Mouse (Mus musculus): ENCODE data around the gene Usp39.

The Usp39 gene

DNA sequence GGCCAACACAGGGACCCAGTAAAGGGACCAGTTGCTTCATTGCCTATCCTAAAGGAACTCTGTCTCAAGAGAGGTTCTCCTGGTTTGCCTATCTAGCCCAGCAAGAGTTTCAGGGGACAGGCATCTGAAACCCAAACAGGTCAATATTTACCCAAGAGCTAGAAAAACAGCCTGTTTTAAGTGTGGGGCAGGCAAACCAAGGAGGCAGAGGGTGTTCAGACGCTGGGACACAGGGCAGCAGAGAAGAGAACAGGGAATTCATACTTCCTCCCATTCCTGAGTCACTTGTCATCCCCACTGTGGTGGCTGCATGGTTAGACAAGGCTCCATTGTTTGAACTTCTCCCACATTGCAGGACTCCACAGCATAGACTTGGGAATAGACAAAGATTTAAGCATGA lies 26.6 kb upstream of the Usp39 start:
- in situ Hi-C loops (cut with MseI, MboI) = no loop called here

DNA sequence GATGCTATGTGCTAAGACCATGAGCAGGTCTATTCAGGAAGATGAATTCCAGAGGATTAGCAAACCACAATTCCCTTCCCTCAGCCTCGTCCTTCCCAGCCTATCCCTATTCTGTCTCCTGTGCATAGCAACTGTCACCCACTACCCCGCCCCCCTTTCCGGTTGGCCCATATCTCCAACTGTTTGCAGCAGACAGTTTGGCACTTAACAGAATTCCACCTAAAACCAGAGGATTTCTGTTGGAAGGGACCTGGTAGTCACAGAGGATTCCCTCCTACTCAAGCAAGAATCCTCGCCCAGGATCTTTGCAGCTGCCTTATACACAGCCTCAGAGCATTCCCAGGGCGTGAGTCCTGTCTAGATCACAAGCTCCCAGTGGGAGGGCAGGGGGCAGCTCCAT lies 26.2 kb upstream of the Usp39 start:
- in situ Hi-C loops (cut with MseI, MboI) = no loop called here

DNA sequence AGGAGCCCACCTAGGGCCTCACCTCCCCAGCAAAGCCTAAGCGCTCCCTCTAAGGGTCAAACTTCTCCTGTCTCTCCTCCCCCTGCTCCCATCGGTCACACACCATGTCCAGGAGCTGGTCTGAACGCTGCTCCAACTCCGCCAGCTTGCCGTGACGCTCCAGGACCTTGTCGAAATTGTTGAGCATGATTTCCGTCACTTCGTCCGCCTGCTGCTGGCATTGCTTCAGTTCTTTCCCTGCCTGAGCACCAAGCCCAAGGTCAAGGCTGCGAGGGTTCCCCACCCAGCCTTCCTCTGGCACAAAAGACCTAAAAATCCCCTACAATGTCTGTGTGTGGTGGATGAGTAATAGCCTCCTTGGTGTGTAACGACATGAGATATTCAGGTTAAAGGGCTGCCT lies 25.1 kb upstream of the Usp39 start:
- in situ Hi-C loops (cut with MseI, MboI) = no loop called here

DNA sequence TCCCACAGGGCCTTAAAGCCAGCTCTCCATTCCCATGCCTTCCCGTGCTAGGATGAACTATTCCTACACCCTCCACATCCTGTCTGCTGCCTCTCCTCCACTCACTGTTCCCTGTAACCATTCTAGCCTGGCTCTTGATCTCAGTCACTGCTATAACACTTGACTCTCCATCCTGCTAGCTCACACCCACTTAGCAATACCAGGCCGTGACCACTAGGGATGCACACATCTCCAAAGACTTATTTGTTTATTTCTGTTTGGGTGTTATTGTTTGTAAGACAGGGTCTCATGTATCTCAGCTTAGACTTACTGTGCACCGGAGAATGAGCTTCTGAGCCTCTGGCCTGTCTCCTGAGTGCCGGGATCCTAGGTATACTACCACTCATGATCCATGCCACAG lies 24.6 kb upstream of the Usp39 start:
- in situ Hi-C loops (cut with MseI, MboI) = no loop called here

DNA sequence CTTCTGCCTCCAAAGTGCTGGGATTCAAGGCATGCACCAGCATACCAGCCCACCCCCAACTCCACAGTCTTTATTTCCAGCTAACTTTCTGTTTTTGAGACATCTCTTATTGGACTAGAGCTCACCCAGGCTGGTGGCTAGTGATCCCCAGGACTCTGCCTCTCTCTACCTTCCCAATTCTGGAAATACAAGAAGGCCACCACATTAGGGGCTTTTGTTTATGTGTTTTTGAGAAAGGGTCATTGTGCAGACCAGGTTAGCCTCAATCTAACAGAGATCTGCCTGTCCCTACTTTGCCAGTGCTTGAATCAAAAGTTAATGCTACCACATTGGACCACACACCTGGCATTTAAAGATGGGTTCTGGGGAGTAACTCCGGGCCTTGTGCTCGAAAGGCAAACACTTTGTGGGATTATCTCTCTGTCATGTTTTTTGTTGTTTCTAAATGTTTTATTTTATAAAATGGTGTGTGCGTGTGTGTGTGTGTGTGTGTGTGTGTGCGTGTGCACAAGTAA lies 22.5 kb upstream of the Usp39 start:
- in situ Hi-C loops (cut with MseI, MboI) = no loop called here

DNA sequence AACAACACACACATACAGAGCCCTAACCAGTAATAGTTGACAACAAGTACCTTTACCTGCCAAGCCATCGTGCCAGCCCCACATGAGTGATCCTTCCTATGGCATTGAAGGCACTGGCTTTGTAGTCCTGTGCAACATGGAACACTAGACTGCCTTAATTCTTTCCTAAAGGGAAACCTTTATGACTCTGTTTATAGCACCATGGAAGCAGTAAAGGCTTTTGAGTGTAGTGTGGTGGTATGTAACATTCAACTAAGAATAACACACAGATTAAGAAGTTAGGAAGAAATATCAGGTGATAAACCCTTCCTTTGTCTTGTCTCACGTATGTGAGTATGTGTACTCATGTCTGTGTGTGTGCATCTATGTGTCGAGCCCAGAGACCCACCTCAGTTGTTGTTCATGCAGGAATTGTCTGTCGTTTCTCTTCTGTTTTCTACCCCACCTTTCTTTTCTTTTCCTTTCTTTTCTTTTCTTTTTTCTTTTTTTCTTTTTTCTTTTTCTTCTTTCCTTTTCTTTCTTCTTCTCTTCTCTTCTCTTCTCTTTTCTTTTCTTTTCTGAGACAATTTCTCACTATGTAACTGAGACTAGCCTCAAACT lies 22.0 kb upstream of the Usp39 start, which contains the start of gene Rnf181:
Gene Rnf181, minus strand, starts transcription at position 113 of the 600 bp plus-strand sequence.
- in situ Hi-C loops (cut with MseI, MboI) = no loop called here

DNA sequence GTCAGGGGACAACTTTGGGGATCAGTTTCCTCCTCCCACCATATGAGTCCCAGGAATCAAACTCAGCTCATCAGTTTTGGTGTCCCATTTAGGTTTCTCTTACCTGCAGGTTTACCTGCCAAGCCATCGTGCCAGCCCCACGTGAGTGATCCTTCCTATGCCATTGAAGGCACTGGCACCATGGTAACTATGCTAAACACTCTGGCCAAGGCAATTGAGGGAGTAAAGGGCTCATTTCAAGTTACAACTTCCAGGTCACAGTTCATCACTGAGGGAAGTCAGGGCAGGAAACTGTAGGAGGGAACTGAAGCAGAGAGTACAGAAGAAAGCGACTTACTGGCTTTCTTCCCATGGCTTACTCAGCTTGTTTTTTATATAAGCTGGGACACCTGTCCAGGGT lies 21.3 kb upstream of the Usp39 start:
- in situ Hi-C loops (cut with MseI, MboI) = no loop called here

DNA sequence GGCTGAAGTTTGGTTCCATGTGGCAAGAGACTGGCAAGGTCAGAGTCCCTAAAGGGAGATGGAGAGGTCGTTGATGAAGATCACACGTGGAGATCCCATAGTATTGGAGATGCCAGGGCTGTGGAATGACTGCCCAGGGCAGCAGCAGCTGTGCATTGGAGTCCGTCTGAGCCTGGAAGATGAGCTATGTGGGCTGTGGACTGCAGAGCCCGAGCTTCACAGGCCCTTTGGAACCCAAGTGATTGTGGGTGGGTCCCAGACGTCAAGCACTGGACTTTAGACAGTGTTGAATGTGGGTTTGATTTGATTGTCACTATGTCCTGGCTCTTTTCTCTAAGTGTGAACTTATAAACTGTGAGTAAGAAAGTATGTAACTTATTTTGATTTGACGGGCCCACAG lies 20.0 kb upstream of the Usp39 start:
- in situ Hi-C loops (cut with MseI, MboI) = no loop called here

DNA sequence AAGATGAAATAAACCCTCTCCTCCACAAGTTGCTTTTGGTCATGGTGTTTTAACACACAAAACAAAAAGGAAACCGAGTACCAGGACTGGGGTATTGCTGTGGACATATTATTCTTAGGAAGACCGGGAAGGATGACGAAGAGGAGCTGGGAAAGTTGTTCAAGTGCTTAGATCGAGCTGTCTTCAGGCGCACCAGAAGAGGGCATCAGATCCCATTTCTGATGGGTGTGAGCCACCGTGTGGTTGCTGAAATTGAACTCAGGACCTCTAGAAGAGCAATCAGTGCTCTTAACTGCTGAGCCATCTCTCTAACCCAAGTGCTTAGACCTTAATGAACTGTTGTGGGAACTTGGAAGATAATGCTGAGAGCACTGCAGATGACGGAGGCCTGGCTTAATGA lies 19.0 kb upstream of the Usp39 start:
- in situ Hi-C loops (cut with MseI, MboI) = no loop called here

DNA sequence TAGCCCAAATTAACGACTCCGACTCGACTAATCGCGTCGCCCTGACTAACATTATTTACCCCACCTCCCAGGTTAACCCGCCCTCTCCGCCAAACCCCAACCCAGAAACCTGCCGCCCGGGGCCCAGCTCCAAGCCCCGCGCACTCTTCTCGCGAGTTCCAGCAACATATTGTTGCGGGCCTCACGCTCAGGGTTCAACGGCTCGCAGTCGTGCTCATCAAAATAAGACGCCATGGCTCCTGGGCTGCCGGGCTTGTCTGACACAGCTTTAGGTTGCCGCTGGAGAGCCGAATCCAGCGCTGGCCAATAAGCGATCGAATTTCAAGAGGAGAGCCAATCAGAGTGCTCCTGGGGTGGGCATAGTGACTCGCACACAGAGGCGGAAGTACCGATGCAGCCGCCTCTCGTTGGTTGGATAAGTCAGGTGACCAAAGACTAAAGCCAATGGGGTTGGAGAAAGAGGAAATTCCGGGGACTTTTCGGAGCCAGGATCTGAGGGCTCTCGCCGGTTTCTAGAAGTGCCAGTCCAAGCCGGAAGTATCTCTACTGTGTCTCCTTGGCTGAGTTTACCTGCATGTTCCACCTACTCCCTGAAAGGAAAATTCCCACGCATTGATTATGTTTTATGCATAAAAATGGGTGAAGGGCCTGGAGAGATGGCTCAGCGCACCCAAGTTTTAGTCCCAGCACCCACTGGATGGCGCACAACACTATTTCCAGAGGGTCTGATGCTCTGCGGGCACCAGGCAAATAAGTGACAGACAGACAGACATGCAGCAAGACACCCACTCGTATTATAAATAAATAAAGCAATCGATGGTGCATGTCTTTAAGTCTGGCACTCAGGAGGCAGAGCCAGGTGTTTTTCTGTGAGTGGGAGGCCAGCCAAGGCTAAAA lies 17.4 kb upstream of the Usp39 start:
- in situ Hi-C loops (cut with MseI, MboI) = no loop called here

DNA sequence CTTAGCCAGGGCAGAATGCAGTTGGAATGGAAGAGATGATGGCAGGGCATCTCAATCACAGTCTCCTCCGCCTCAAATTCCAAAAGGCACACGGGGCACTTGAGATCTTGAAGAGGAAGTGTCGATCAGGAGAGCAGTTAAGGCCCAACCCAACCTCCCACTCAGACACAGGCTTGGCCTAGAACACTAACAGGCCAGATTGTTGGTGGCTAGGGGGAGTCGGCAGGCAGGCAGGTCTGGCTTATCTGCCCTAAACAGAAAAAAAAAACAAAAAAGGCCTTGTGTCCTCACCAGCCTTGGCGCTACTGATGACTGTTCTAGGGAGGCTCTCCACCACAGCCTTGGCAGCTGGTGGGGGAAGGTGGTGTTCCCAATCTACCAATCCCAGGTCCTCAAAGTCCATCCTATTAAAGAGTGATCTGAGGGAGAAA lies 16.2 kb upstream of the Usp39 start:
- in situ Hi-C loops (cut with MseI, MboI) = no loop called here

DNA sequence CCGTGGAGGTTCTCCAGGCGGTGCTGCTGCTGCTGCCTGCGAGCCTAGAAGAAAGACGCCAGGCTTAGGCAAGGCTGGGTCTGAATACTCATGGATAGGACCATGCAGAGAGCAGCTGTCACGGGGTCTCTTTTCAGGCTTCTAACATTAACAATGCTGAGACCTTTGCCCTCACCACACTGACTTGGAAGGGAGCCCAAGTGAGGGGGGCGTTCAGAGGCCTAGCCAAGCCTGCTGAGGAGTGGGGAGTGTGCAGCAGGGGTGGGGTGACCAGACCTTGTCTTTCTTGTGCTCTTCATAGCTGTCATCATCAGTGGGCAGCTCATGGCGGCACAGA lies 15.6 kb upstream of the Usp39 start:
- in situ Hi-C loops (cut with MseI, MboI) = no loop called here

DNA sequence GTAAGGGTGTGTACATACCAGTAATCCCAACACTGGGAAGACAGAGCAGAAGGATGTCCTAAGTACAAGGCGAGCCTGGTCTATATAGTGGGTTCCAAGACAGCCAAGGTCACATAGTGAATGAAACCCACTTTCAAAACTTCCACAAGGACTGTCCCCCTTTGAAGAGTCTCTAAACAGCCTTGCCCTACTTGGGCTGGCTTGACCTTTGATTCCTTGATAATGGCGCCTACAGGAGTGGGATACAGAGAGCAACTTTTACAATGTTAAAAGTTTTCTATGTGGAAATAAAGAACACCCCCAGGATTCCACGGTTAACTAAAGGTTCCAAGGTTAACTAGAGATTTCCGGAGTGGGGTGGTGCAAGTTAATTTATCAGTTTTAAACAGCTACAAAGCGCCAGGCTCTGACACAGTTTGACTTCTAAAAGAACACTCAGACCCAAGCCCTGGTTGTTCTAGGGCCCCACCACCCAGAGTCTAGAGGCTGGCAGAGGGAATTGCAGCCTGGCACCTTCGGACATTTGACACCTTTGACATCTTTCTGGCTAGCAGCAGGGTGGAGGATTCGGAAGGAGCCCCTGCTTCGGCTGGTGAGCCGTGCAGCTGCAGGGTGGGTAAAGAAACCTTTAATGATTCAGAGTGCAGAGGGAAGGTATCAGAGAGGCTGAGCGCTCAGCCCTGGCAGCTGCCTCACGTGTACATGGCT lies 15.1 kb upstream of the Usp39 start:
- in situ Hi-C loops (cut with MseI, MboI) = no loop called here

DNA sequence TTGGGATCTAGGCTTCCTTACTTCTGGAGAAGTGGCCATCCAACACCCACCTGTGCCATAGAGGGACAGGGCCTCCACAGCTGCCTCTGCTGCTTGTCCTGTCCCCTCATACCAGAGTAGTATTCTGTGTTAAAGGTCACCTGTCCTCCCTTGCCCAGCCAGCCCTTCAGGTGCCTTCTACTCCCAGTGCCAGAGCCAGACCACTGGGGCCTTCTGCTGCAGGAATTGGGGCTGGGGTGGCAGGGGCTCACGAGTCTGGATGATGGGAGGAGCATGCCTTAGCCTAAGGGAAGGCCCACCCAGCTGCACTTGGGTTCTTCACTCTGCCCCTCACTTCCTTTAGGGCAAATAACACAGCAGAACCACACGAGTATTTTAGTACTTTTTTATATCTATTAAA lies 14.4 kb upstream of the Usp39 start:
- in situ Hi-C loops (cut with MseI, MboI) = no loop called here

DNA sequence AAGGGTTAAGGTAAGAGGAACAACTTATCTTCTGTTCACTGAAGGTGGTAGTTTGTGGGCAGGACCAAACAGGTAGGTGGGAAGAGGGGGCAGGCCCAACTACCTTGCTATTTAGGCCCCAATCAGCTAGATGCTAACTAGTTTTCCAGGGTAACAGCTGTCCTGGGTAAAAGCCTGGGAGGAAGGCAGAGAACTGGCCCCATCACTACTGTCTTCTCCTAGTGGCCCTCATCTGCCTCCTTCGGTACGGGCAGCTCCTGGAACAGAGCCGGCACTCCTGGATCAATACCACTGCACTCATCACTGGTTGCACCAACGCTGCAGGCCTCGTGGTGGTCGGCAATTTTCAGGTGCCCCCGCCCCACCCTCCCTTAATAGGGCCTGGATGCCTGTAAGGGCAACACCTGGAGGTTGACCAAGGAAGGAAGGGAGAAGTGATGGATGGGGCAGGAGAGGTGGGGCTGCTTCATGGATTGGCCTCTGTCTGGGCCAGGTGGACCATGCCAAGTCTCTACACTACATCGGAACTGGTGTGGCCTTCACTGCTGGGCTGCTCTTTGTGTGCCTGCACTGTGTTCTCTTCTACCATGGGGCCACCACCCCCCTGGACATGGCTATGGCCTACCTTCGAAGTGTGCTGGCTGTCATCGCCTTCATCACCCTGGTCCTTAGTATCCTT lies 13.2 kb upstream of the Usp39 start:
- in situ Hi-C loops (cut with MseI, MboI) = no loop called here

DNA sequence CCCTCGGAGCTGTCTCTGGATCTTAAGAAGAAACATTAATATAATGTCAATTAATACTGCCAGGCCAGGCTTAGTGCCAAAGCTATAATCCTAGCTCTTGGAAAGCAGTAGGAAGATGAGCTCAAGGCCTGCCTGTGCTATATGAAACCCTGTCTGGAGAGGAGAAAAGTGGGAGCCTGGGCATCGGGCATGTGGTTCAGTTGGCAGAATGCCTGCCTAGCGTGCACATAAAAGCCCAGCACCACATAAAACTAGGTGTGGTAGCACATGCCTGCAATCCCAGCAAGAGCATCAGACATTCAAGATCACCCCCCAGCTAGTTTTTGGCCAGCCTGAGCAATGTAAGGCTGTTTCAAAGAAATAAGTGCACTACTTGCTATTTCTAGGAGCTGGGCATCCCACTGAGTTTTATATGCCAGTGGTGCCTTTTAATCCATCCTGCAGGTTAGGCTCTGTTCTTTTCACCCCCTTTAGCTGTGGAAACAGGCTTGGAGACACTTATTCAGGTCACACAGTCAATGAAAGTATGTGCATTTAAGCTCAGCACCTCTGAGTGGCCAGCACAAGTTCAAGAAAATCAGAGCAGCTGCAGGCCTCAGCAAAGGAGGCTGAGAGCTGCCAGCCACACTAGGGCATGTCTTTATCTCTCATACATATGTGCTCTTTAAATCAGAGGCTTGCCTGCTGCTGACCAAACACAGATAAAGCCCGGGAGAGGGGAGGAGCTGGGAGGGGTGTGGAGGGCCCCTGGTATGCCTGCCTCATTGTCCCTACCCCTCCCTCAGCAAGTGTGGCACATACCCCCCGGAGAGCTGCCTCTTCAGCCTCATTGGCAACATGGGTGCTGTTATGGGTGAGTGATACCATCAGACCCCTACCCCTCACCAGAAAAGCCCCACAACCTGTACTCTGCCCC lies 12.4 kb upstream of the Usp39 start:
- in situ Hi-C loops (cut with MseI, MboI) = no loop called here

DNA sequence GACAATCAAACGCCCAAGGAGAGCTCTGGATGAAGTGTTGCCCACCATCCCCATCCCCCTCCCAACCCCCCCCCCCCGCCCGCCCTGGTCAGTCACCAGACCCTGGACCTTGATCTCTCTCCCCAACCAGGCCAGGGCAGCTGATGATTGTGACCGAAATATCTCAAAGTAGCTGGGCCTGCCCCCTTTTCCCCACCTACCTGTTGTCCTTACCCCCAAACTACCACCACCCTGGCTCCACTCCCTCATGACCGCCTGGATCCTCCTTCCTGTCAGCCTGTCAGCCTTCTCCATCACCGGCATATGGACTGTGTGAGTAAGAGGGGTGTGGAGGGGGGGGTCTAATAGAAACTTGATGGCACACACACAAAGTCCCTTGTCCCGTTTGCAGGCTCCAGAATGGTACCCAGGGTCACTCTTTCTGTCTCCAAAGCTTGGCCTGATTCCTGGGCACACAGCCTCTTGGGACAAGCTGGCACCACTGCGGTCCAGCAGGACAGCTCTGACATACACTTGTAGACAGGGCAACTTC lies 11.1 kb upstream of the Usp39 start:
- in situ Hi-C loops (cut with MseI, MboI) = no loop called here

DNA sequence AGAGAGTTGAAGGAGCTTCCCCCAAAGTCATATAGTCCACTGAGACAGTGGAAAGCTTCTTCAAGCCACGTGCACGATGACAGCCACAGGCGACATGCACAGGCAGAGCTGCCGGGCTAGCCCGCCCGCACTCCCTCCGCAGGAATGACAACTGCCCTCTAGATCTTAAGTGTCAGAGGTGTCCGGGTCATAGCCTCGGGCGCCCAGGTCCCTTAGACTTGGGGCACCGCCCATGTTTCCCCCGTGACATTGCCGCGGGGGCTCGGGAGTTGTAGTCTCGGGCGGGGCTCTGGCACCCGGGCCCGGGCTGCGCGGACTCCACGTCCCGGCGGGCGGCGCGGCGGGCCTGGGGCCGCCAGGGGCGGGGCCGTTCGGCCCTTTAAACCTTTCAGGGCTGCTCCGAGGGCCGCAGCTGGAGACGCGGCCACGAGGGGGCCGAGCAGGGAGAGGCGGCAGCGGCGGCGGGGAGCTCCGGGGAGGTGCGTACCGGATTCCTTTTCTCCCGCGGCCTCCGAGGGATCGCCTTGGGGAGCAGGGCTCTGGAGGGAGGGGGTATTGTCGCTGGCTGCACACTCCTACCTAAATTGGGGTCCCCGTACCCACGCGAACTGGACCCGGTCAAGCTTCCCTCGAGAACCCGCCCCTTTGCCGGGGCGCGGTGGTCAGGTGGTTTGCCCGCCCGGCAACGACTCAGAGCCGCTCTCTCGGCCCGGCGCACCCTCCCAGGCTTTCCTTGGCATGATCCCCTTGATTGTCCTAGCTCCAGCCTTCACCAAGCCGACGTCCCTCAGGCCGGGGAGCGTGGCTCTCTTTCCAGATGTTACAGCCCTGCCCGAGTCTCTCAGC lies 10.3 kb upstream of the Usp39 start, which contains the start of gene Tmem150a:
Gene Tmem150a, plus strand, starts transcription at position 382 of the 846 bp plus-strand sequence.
- in situ Hi-C loops (cut with MseI, MboI) = no loop called here

DNA sequence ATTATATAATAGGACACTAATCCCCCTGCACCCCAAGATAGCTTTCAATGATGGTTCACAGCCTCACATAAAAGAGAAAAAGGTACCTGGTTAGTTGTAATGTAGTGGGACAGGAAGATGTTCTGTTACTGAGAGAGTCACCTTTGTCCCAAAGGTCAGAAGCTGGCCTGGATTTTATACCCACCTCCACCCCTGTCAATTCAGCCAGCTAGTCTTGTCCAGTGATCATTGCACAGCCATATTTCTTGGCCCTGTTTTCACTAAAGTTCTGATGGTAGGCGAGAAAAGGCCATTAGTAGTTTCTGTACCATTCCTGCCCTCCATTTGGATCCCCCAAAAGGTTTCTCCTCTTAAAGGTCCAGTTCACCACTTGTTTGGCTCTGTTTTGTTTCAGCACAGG lies 9.0 kb upstream of the Usp39 start:
- in situ Hi-C loops (cut with MseI, MboI) = no loop called here
